Mouse (Mus musculus) cortical plate, adult 2 months (tissue): ENCODE data around the gene Atp6v1g1. TPM values are rescaled to one million over a fixed set of nuclear protein-coding genes. Genes with fewer than 3 reads are reported as not detected.

Experiments used
- H3K27ac ChIP-seq: fragments of 200-500 bp; 2 replicates; pipeline ENCODE4 v1.5.1; 2012; ENCODE audit warnings: low read length, control low read depth, inconsistent platforms; ENCODE audit not compliant: insufficient read depth
- H3K4me1 ChIP-seq: fragments of 200-500 bp; 2 replicates; pipeline ENCODE4 v1.6.1; 2011; ENCODE audit warnings: low read length; ENCODE audit not compliant: control insufficient read depth, insufficient read depth
- H3K4me3 ChIP-seq: fragments of 200-500 bp; 2 replicates; pipeline ENCODE4 v1.5.1; 2011; ENCODE audit warnings: mild to moderate bottlenecking, low read length, control low read depth; ENCODE audit not compliant: insufficient read depth
- CTCF ChIP-seq: fragments of 200-500 bp; IDR thresholded peaks from 2 replicates; pipeline ENCODE4 v1.5.1; 2011; ENCODE audit warnings: mild to moderate bottlenecking, control low read depth, low read length; ENCODE audit not compliant: insufficient read depth; ENCODE audit errors: extremely low read depth
- POLR2A ChIP-seq: fragments of 200-500 bp; IDR thresholded peaks from 2 replicates; pipeline ENCODE4 v1.6.1; 2011; ENCODE audit warnings: mild to moderate bottlenecking, low read length, control low read depth; ENCODE audit not compliant: insufficient read depth; ENCODE audit errors: extremely low read depth
- polyA plus RNA-seq: library from polyadenylated mRNA; depleted of rRNA; stranded (reverse); fragments of >200 nt; gene quantifications from 2 replicates; pipeline ENCODE4 v1.2.3, GENCODE M21; 2012

Gene Atp6v1g1
- polyA plus RNA-seq, 1 experiment: 123 TPM

DNA sequence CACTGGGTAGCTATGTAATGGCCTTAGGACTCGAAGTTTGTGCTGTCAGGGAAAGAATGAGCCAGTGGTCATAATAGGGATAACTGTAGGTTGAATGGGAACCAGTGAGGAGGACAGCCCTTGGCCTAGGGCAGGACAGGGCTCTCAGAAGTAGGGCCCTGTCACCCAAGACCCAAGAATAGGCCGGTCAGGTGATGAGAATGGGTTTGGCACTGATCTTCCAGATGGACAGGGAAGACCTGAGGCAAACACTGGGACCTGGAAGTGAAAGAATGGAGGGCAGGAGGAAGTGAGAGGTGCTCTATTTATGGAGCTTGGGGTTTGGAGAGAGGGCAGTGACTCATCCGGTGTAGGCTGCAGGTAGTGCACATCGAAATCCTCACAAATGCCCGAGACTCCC, 12.1 kb downstream of the Atp6v1g1 start:
- no peak overlapping the region for H3K4me3 ChIP-seq
- no peak for TF ChIP-seq CTCF
- no peak for TF ChIP-seq POLR2A
- no peak overlapping the region for H3K27ac ChIP-seq
- H3K4me1 ChIP-seq: peaks cover 5% of the 10 kb centered on the region

DNA sequence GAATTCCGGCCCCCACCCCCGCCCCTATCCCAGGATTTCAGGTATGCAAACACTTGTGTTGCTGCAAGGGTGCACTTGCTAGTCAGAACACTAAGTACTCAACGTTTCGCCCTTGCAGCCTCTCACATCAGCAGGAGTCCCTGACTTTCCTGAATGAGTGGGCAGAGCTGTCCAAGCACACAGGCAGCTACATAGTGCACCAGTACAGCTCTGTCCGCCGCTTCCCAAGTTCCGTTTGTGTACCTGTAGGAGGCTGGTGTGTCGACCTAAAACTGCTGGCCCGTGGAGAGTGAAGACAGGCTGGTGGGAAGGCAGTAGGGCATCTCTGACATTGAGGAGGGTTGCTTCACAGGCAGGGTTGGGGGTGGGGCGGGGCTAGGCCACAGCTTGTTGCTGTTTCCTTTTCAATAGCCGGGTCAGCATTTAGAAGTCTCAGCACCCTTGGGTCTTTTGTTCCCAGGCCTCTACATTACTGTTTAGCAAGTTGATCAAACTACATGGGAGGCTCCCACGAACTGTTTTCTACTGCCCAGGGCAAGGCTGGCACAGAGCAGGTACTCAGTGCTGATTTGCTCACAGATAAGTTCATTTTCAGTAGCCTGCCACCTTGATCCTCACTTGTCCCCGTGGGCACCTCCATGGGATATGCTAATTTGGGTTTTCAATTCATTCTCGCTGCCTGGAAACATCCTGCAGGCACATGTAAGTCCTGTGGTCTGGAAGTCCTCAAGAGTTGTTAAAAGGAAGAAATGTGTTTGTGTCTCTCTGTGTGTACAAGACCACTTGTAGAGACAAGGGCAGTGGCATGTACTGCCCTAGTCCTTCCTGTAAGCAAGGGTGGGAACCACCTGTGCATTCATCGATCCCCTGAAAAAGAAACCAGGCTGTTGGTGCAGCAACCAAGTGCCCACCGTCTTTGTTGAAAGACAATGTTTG, 12.8 kb downstream of the Atp6v1g1 start:
- TF ChIP-seq POLR2A (no peak), CTCF (no peak)
- Histone ChIP-seq H3K27ac (no peak overlapping the region), H3K4me3 (peak overlapping the region; percentile 75; the same call in 1 of the 2 replicates), H3K4me1 (peaks cover 5% of the 10 kb centered on the region)

DNA sequence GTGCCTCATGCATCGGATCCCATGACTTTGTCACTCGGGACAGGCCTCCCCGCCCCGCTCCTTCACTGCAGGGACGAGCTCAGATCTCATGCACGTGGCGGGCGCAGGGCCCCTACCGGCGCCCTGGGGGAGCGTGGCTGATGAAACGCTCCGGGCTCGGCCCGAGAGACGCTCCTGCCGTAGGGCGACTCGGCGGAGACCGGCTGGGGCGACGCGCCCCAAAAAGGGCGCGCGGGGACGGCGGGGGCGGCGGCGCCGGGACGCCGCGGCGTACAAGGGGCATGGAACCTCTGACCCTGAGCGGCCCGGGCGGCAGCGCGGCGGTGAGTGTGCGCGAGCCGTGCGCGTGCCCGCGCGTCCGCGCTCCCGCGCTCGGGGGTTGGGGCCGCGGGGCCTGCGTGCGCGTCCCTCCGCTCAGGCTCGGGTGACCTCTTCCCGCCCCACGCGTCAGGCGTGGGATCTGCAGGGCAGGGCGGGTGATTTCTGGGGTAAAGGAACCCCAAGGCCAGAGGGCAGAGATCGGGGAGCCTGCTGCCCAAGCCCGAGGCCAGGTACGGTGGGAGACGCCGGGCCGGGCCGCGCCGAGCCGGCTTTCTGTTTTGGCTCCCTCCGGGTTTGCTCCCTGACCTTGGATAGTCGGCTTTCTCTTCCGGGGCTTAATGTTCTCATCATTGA, 14.0 kb downstream of the Atp6v1g1 start, which contains the start of gene Tmem268:
TSS of gene Tmem268 (plus strand) at position 375 of the 675 bp plus-strand sequence.
- H3K4me3 ChIP-seq: peak within 1 kb of the TSS; percentile 75

GRCm38 (mm10) chr4:63559127-63559697, 14.6 kb downstream of the Atp6v1g1 start:
- peak overlapping the region; percentile 75 for H3K4me3 ChIP-seq
- peaks cover 5% of the 10 kb centered on the region for H3K4me1 ChIP-seq
- H3K27ac ChIP-seq: peak overlapping the region; percentile 97; the same call in 1 of the 2 replicates
- no peak for TF ChIP-seq POLR2A
- TF ChIP-seq CTCF: no peak

More for the DNA sequence above, 14.0 kb downstream of the Atp6v1g1 start, which contains the start of gene Tmem268:
- TF ChIP-seq CTCF (no peak), POLR2A (no peak)
- Histone ChIP-seq H3K27ac (peak within 1 kb of the TSS; percentile 97), H3K4me1 (peaks cover 5% of the 10 kb centered on the region)

DNA sequence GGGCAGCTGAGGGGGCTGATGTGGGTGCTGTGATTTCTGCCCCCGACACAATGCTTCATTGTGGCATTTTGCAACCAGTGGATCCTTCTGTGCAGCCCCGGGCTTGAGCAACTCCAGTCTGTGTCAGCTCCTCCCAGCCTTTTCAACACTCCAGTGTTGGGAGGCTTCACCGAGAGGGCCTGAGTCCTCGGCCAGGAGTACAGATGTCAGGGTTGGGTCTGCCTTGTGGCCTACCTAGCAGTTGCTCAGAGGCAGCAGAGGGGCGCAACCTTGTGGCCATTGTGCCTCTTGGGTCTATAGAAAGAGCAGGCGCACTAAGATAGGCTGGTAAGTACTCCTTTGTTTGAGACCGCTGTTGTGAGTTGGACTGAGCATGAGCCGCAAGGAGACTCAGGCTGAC, 15.5 kb downstream of the Atp6v1g1 start:
- H3K4me1 ChIP-seq: peaks cover 5% of the 10 kb centered on the region
- H3K27ac ChIP-seq: no peak overlapping the region
- H3K4me3 ChIP-seq: no peak overlapping the region
- no peak for TF ChIP-seq POLR2A
- TF ChIP-seq CTCF: no peak

- Histone ChIP-seq H3K4me3 (no peak overlapping the region), H3K4me1 (peaks cover 5% of the 10 kb centered on the region), H3K27ac (no peak overlapping the region)
- no peak for TF ChIP-seq CTCF
- no peak for TF ChIP-seq POLR2A
Measured at GRCm38 (mm10) chr4:63561861-63562675, 17.5 kb downstream of the Atp6v1g1 start.

GRCm38 (mm10) chr4:63562742-63563141, 18.2 kb downstream of the Atp6v1g1 start:
- Histone ChIP-seq H3K4me1 (peaks cover 3% of the 10 kb centered on the region), H3K27ac (no peak overlapping the region), H3K4me3 (no peak overlapping the region)
- TF ChIP-seq POLR2A (no peak), CTCF (no peak)

- H3K4me1 ChIP-seq: peaks cover 2% of the 10 kb centered on the region; the same call in 1 of the 2 replicates
- no peak overlapping the region for H3K27ac ChIP-seq
- TF ChIP-seq CTCF: no peak
- no peak for TF ChIP-seq POLR2A
- no peak overlapping the region for H3K4me3 ChIP-seq
Measured at GRCm38 (mm10) chr4:63567712-63568390, 23.3 kb downstream of the Atp6v1g1 start.
